Mouse (Mus musculus) hindbrain, embryonic 14.5 days (tissue): ENCODE results near the gene Tmem101. TPM values are rescaled to one million over a fixed set of nuclear protein-coding genes. Genes with fewer than 3 reads are reported as not detected.

ENCODE experiments used
- polyA plus RNA-seq: library from polyadenylated mRNA; unstranded; fragments of >200 nt; fragmentation: Nextera tagmentation; extraction: Ambion mirVana; gene quantifications from 2 replicates; pipeline ENCODE4 v1.2.1, GENCODE M21; 2014

Tmem101 gene
- polyA plus RNA-seq, 1 experiment from 2014 or later: 35.0 TPM

Other genes with a start within 250 kb of the Tmem101 start
- not detected in 2 replicates for gene Sost, start 189.4 kb downstream of the Tmem101 start, polyA plus RNA-seq
- not detected in 2 replicates for gene Cfap97d1, start 172.1 kb downstream of the Tmem101 start, polyA plus RNA-seq
- gene Dusp3, start 169.4 kb downstream of the Tmem101 start, polyA plus RNA-seq: 24.0 and 24.7 TPM in 2 replicates
- gene Mpp3, start 127.9 kb downstream of the Tmem101 start, polyA plus RNA-seq: 53.5 and 57.2 TPM in 2 replicates
- gene Cd300lg, start 114.9 kb downstream of the Tmem101 start, polyA plus RNA-seq: 0.27 TPM in 1 of 2 replicates, not detected in the other
- 24.3 and 24.6 TPM in 2 replicates for gene Mpp2, start 67.9 kb downstream of the Tmem101 start, polyA plus RNA-seq
- not detected in 2 replicates for gene Ppy, start 55.1 kb downstream of the Tmem101 start, polyA plus RNA-seq
- 4.3 and 4.4 TPM in 2 replicates for gene Pyy, start 48.6 kb downstream of the Tmem101 start, polyA plus RNA-seq
- gene Nags, start 10.9 kb downstream of the Tmem101 start, polyA plus RNA-seq: 0.09 TPM in 1 of 2 replicates, not detected in the other
- gene Lsm12, start 28.9 kb upstream of the Tmem101 start, polyA plus RNA-seq: 78.6 and 81.9 TPM in 2 replicates
- 39.9 and 42.3 TPM in 2 replicates for gene G6pc3, start 33.2 kb upstream of the Tmem101 start, polyA plus RNA-seq
- gene Hdac5, start 73.8 kb upstream of the Tmem101 start, polyA plus RNA-seq: 40.7 and 50.8 TPM in 2 replicates
- gene BC030867, start 92.5 kb upstream of the Tmem101 start, polyA plus RNA-seq: 1.8 and 2.9 TPM in 2 replicates
- gene Asb16, start 112.3 kb upstream of the Tmem101 start, polyA plus RNA-seq: 0.07 and 0.18 TPM in 2 replicates
- 74.3 and 77.8 TPM in 2 replicates for gene Tmub2, start 128.5 kb upstream of the Tmem101 start, polyA plus RNA-seq
- 37.3 and 37.5 TPM in 2 replicates for gene Atxn7l3, start 140.2 kb upstream of the Tmem101 start, polyA plus RNA-seq
- 70.0 and 76.0 TPM in 2 replicates for gene Ubtf, start 163.3 kb upstream of the Tmem101 start, polyA plus RNA-seq
- gene Slc4a1, start 209.8 kb upstream of the Tmem101 start, polyA plus RNA-seq: 1.6 and 3.3 TPM in 2 replicates
- gene Rundc3a, start 237.0 kb upstream of the Tmem101 start, polyA plus RNA-seq: 106 TPM in 2 replicates